Mouse (Mus musculus) MEL-GATA-1-ER (cell line): ENCODE results near the gene Lrrc2.
A peak's percentile ranks its signal among the peaks of the same experiment; 100 is the strongest.

Experiments
- DNase-seq: peaks from one replicate; pipeline ENCODE4 v3.0.0-alpha.2; 2012; ENCODE audit warnings: low read depth; ENCODE audit errors: extremely low read depth

The Lrrc2 gene

DNA sequence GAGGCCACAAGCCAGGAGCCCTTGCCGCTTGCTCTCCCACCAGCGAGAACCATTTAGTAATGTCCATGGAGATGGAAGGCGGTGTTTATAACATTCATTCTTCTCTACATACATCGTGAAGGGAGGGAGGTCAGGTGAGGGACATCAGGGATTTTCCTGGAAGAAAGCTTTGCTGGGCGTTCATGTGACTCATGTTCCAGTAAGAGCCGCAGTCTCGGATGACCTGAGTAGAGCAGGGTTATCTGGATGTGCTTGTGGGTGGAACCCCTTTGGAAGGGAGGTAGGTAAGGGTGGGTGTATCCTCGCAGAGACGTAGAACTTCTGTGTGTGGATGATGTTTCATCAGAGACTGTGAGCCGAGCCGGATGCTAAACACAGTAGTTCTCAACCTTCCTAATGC, at the start of gene Lrrc2:
Gene Lrrc2 (plus strand): TSS at position 149 of the 400 bp plus-strand sequence.
- no peak for DNase-seq

GRCm38 (mm10) chr9:110902271-110902670, 49.1 kb upstream of the Lrrc2 start:
- no peak for DNase-seq

DNA sequence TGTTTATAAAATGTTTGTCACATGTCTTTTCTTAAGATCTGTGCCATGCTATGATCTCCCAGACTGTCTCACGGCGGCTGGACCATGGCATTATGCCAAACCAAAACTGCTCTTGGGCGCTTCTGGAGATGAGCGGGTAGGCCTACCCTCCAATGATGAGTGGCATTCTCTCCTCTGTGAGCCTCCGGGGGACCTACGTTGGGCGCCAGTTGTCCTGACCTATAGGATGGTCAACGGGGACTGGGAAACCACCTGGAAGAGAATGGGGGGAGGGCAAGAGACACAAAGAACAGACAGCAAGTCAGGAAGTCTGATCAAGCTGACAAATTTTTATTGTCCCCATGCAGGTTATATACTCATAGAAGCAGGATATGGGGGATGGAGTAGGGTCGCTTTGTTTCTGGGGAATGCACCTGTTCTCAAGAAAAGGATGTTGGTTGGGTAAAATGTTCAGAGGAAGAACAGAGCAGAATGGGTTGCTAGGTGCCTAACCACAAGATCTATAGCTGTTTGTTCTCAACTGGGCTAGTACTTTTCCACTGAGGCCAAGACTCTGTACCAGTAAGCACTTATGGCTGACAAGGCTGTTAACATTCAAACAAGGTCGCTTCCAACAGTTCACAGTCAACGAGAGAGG, 44.0 kb upstream of the Lrrc2 start:
- DNase-seq = no peak

- no peak for DNase-seq
Measured at GRCm38 (mm10) chr9:110907838-110908630, 43.3 kb upstream of the Lrrc2 start.

DNA sequence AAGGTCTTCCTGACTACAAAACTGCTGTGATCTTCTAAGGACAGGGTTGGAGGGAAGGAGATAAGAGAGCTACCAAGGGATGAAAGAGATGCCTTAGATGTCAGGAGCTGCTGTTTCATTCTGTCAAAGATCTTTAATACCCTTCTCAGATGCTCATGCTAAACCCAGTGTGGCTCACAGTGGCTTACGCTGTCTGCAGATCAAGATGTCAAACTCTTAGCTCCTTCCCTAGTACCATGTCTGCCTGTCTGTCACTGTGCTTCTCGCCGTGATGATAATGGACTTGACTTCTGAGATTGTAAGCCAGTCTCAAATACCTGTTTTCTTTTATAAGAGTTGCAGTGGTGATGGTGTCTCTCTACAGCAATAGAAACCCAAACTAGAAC, 42.7 kb upstream of the Lrrc2 start:
- DNase-seq = no peak

DNA sequence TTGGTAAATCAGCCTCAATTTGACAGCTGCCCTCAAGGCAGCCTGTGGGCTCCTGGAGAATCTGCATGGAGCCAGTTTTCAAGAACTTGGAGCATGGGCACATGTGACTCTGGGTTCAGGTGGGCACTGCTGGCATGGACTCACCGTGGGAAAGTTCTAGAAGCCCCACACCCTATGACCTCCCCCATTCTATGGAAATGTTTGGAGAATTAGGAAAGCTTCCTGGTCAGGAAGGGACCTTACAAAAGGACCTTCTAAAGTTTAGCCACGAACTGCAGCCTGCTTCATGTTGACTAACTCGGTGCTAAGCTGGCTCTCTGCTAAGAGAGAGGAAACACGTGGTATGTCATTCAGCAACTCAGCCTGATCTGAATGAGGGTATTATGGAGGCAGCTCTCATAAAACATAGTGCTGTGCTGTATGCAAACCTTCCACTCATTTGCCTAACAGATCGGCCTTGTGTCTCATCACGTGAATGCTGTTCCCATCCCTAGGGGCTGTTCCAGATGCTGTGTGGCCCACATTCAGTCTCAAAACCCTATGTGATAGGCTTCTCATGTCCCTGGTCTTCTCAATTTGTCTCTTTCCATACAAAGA, 41.9 kb upstream of the Lrrc2 start:
- DNase-seq = no peak

- no peak for DNase-seq
Measured at GRCm38 (mm10) chr9:110914631-110915236, 36.6 kb upstream of the Lrrc2 start.

DNA sequence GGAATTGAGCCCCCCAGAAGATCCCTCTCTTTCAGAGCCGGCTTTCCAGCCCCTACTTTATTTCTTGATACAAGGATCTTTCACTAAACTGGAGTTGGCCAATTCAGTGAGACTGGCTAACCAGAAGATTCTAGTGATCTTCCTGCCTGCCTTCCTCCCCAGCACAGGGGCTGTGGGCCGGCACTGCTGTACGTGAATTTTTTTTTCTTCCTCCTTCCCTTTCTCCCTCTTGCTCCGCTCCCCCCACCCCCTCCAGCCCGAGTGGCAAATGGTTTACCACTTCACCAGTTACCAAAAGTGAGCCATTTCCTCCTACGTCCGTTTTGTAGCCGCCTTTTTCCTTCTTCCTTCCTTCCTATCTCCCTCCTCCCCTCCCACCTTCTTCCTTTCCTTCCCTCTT, 35.9 kb upstream of the Lrrc2 start:
- no peak for DNase-seq

DNA sequence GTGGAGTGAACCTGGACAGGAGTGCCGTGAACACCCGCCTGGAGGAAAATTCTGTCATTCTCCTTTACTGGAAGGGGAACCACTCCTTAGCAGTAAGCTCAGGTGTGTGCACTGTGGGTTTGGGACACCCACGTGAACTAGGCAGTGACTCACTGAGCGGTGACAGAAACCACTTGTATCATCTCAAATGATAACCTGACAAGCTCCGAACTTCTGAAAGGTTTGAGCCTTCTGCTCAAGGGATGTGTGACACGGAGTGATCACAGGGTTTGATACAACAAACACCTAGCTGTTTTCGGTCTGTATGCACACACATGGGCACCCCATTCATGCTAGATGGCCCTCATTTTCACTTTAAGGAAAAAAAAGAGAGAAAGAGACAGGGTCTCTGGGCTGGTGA, 34.6 kb upstream of the Lrrc2 start, which contains the start of gene Fam240a:
Gene Fam240a (minus strand): TSS at position 76 of the 400 bp plus-strand sequence.
- DNase-seq = no peak

- no peak for DNase-seq
Measured at GRCm38 (mm10) chr9:110920665-110921419, 30.5 kb upstream of the Lrrc2 start.

GRCm38 (mm10) chr9:110922759-110923158, 28.6 kb upstream of the Lrrc2 start:
- DNase-seq = peak; percentile 33

DNA sequence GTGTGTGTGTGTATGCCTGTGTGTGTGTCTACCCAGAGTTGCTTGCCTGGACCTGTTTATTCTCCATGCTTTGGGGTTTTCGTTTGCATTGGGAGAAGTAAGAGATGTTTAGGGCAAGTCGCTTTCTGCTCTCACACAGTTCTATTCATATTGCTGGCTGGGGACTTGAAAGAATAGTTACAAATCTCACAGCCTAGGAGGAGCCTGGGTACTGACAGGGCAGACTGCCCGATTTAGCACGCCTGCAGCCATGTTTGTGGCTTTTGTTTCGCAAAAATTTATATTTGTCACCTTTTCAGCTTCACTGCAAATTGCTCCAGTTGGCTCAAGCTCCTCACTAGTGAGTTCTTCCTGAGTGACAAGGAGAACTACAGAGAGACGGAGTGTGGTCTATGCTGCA, 19.8 kb upstream of the Lrrc2 start:
- DNase-seq = no peak

DNA sequence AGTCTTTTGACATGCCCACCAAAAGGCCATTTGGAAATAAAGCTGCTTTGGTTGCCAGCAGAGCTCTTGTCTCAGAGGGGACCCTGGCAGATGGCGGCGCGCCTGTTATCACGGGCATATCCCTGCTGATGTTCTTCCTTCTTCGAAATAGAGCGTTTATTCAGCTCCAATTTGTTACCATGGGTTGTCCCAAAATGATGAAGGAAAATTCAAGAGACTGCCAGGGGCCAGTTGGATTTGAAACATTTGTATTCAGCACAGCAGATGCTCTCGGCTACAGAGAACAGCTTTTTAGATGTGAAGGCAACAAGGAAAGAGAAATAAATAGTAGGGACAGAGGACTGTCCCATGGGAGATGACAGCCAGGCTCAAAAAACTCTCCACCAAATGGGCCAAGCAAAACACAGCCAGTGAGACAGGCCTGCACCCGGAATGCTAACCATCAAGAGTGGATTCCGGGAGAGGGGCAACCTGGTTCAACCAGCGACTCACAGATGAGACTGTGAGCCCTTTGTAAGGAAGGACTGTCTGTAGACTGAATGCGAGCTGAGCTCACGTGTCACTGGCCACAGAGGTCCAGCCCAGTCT, 17.4 kb upstream of the Lrrc2 start:
- DNase-seq = no peak

DNA sequence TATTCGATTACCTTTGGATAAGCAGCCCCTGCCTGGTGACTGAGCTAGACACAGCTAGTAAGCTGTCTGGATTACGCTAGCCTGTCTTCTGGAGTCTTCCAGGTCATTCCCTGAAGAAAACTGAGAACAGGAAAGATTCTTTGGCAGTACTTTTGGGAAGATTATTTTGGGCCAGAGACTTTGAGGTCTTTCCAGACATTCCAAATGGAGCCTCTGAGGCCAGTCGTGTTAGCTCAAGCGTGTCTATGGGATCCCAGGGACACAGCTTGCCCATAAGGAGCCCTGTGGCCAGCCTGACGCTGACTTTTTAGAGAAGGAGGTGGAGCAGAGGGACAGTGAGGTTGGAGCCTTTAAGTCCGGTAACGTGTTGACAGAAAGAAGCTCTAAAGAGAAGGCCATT, 15.4 kb upstream of the Lrrc2 start:
- no peak for DNase-seq

DNA sequence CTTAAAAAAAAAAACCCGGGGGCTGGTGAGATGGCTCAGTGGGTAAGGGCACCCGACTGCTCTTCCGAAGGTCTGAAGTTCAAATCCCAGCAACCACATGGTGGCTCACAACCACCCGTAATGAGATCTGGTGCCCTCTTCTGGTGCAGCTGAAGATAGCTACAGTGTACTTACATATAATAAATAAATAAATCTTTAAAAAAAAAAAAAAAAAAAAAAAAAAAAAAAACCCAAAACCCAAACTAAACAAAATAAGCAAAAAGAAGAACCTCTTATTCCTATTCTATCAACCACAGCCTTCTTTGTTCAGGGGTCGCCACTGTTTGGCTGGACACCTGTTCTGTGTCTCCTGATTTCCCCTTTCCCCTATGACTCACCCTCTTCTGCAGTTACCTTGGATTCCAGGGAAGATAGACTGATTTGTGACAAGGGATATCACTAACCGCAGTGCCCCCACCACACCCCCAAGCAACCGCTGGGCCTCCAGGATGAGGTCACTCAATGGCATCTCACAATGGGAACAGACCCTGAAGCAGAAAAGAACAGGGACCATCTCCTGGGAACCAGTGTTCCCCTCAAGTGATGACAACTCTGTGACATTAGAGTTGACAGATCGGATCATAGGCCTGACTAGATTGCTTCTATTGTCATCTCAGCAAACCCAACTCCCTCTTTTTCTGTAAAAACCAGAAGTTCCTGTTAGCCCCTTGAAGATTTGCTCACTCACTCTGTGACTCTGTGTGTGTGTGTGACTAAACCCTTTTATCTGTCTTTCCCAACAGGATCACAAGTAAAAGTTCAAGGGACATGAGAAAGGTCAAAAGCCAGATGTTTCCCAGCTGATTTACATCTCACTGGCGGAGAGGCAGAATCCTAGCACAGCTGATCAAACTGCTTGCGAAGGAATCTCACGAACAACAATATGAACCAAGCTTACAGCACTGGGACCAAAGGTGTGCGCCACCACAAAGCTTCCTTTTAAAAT, 13.5 kb upstream of the Lrrc2 start:
- no peak for DNase-seq

DNA sequence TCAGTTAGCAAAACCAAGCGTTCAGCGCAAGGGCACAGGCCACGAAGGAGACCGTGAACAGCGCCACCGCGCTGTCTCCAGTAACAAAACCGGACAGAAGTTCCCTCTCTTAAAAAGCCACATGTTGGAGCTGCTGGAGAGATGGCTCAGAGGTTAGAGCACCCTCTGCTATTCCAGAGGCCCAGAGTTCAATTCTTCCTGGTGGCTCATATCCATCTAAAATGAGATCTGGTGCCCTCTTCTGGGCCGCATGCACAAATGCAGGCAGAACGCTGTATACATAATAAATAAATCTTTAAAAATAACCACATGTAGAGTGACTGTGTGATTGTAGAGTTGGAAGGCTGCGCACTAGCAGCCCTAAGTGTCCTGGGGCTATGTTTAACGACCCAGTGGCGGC, 7.1 kb upstream of the Lrrc2 start:
- DNase-seq = no peak

GRCm38 (mm10) chr9:110945343-110945742, 6.0 kb upstream of the Lrrc2 start:
- no peak for DNase-seq

- DNase-seq = no peak
Measured at GRCm38 (mm10) chr9:110945926-110946325, 5.4 kb upstream of the Lrrc2 start, which contains the start of gene Tdgf1. Gene Tdgf1, minus strand, starts transcription at chr9:110946158.

GRCm38 (mm10) chr9:110946548-110947044, 4.7 kb upstream of the Lrrc2 start:
- no peak for DNase-seq

- DNase-seq = no peak
Measured at GRCm38 (mm10) chr9:110947261-110947661, 4.1 kb upstream of the Lrrc2 start.
